Mouse (Mus musculus) bone marrow, adult 2 months (tissue): ENCODE data around the gene Atp2a2.

ENCODE experiments used
- CTCF ChIP-seq: fragments of 200-500 bp; IDR thresholded peaks from 2 replicates; pipeline ENCODE4 v1.5.1; 2011; ENCODE audit warnings: low read length, control low read depth; ENCODE audit not compliant: control insufficient read depth, insufficient read depth
- POLR2A ChIP-seq: fragments of 200-500 bp; IDR thresholded peaks from 2 replicates; pipeline ENCODE4 v1.6.1; 2011; ENCODE audit warnings: low read depth, mild to moderate bottlenecking, control low read depth, low read length, borderline replicate concordance; ENCODE audit not compliant: control insufficient read depth

DNA sequence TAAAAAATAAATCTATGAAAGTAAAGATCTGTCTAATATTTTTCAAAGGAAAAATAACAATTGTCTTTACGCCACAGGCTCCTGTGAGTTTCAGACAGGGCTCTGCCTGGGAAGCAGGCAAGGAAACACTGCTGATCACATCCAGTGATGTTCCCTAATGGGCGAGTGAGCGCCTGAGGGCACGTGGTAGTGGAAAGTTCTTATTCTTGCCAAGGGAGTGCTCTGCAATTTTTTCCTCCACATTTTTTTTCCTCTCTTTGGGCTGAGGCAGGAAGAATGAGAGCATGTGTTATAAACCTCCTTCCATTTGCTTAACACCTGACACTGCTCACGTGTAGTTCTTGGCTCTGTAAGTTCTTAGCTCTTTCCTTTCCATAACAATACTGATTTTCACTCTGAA, 20.2 kb downstream of the Atp2a2 start:
- TF ChIP-seq POLR2A (no peak), CTCF (no peak)
